Mouse (Mus musculus) layer of hippocampus, adult 2 months (tissue): ENCODE results near the gene Stk10. TPM values are rescaled to one million over a fixed set of nuclear protein-coding genes. Genes with fewer than 3 reads are reported as not detected.
"Not testable (repeated sequence)": the region's sequence is repeated elsewhere in the genome, so short reads cannot be mapped to it uniquely, and the experiment has no call there.

Source experiments
- DNase-seq, 2 experiments: peaks; one replicate each; pipeline ENCODE4 v3.0.0; 2022; ENCODE audit warnings: low spot score in 2 of 2
- H3K27ac ChIP-seq: fragments of 200-600 bp; 2 replicates; pipeline ENCODE4 v1.8.1; 2022
- H3K4me3 ChIP-seq: fragments of 200-600 bp; 2 replicates; pipeline ENCODE4 v1.8.1; 2022; ENCODE audit warnings: mild to moderate bottlenecking
- CTCF ChIP-seq: fragments of 200-600 bp; conservative IDR thresholded peaks from 2 replicates; pipeline ENCODE4 v1.8.1; 2022; ENCODE audit warnings: antibody characterized with exemption, mild to moderate bottlenecking, moderate library complexity
- total RNA-seq, 2 experiments: library from RNA; stranded (reverse); gene quantifications; 2 replicates each; pipeline ENCODE4 v1.2.3; 2021

Stk10 gene
- total RNA-seq, 2 experiments from 2014 or later, result 7.3 to 9.0 TPM

GRCm38 (mm10) chr11:32505091-32505739, 27.9 kb upstream of the Stk10 start:
- Histone ChIP-seq H3K27ac (no peak overlapping the region), H3K4me3 (no peak overlapping the region)
- no peak for TF ChIP-seq CTCF
- DNase-seq, result no peak

DNA sequence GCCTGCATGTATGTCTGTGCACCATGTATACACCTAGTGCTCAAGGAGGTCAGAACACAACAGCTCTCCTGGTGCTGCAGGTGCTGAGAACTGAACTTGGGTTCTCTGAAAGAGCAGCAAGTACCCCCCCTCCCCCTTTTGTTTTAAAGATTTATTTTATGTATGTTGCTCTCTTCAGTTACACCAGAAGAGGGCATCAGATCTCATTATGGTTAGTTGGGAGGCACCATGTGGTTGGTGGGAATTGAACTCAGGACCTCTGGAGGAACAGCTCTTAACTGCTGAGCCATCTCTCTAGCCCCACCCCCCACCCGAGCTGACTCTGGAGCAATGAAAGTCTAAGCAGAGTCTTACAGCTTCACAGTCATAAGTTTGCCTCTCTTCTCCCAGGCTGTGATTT, 22.2 kb upstream of the Stk10 start:
- Histone ChIP-seq H3K4me3 (no peak overlapping the region), H3K27ac (no peak overlapping the region)
- no peak for DNase-seq
- TF ChIP-seq CTCF, result peak; percentile 44

- peak; percentile 31; the same call in 1 of the 2 replicates for TF ChIP-seq CTCF
- H3K4me3 ChIP-seq, DNase-seq, H3K27ac ChIP-seq: not testable (repeated sequence)
Observed at GRCm38 (mm10) chr11:32514853-32515252, 18.3 kb upstream of the Stk10 start.

DNA sequence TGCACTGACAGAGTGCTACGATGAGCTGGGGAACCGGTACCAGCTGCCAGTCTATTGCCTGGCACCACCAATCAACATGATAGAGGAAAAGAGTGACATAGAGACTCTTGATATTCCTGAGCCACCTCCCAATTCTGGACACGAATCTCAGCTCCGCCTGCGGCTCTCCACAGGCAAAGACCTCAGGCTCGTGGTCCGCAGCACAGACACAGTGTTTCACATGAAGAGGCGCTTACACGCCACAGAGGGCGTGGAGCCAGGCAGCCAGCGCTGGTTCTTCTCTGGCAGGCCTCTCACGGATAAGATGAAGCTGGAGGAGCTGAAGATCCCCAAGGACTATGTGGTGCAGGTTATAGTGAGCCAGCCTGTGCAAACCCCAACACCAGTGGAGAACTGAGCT, 17.0 kb upstream of the Stk10 start:
- Histone ChIP-seq H3K27ac (peak overlapping the region; percentile 82), H3K4me3 (no peak overlapping the region)
- no peak for DNase-seq
- TF ChIP-seq CTCF, result no peak

DNA sequence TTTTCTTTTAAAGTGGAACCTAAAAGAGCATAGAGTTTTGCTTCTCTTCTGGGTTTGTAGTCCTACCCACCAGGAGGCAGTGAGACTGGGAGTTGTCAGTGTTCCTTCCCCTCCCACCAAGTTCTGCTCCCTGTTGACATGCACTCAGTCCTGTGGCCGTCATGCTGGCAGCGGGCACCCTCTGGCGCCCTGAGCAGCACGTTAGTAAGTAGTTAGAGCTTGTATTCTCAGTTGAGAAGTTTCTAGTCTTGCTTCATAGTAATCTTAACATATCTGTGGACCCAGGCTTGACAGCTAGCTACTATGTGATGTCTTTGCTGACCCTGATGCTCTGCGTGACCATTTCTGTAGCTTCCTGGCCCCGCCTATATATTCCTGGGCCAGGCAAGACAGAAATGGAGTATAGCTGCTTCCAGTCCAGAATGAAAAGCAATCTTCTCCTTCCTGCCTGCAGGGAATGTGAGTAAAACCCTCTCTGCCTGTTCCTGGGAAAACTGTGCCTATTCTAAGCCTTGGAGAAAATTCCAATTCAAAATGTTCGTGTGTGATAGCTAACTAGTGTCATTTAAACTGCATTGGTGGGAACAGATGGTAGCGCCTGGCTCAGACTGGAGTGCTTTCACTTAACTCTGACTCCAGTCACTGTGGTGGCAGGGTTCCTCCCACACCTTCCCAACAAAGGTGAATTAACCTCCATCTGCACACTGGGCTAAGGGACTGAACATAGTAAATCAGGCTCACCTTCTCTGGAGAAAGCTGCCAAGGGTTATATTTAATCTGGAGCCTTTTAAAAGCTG, 16.0 kb upstream of the Stk10 start:
- peak; percentile 39 to 67 for DNase-seq
- H3K4me3 ChIP-seq, result no peak overlapping the region
- peak; percentile 29; the same call in 1 of the 2 replicates for TF ChIP-seq CTCF
- H3K27ac ChIP-seq, result peak overlapping the region; percentile 82

DNA sequence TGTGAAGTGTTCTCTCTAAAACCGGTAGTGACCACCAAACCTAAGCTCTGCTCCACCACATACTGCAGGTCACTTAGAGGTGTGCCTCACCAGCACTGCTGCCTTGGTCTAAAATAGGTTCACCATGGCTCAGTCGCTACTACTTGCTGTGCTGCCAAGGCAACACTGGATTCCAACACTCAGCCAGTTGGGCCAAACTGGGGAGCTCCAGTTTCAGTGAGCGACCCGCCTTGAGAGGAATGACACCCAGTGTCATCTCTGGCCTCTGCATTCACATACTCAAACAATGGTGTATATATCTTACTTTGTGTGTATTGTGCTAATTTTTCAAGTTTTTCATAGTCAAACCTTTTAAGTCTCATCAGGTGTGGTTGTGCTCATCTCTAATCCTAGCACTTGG, 14.3 kb upstream of the Stk10 start:
- TF ChIP-seq CTCF, result no peak
- Histone ChIP-seq H3K4me3 (no peak overlapping the region), H3K27ac (no peak overlapping the region)
- no peak for DNase-seq

DNA sequence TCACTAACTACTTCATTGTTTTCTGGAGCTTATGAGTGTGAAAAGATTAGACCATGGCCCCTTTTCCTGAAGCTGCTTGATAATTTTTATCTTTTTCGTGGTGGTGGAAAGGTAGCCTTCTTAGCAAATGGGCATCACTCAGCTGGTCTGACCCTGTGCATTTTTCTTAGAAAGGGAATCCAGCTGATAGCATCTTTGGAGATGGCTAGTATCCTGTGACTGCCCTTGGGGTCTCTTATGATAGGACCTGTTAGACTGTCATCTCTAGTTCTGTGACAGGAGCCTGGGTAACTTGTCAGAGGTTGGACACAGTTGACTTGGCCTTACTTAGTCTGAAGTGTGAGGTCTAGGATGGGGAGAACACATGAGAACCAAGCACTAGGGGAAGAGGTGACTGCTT, 13.8 kb upstream of the Stk10 start:
- no peak overlapping the region for H3K4me3 ChIP-seq
- no peak for DNase-seq
- no peak overlapping the region for H3K27ac ChIP-seq
- no peak for TF ChIP-seq CTCF

DNA sequence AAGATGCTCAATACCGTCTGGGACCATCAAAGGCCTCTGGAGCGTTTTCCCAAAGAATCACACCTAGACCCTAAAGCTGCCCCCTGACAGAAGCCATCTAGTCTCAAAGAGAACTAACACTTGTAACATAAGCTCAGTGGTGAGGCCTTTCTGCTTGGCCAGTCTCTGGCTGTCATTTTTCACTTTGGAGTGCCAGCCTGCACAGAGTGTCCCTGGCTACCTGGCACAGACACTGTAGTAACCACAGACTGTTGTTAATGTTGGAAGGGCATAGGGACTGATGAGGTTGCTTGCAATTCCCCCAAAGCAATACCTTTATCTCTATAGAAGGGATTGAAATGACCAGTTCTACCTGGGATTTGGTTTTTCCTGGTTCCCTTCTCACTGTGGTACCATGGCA, 11.9 kb upstream of the Stk10 start:
- no peak overlapping the region for H3K27ac ChIP-seq
- DNase-seq, result no peak
- no peak overlapping the region for H3K4me3 ChIP-seq
- TF ChIP-seq CTCF, result no peak

DNA sequence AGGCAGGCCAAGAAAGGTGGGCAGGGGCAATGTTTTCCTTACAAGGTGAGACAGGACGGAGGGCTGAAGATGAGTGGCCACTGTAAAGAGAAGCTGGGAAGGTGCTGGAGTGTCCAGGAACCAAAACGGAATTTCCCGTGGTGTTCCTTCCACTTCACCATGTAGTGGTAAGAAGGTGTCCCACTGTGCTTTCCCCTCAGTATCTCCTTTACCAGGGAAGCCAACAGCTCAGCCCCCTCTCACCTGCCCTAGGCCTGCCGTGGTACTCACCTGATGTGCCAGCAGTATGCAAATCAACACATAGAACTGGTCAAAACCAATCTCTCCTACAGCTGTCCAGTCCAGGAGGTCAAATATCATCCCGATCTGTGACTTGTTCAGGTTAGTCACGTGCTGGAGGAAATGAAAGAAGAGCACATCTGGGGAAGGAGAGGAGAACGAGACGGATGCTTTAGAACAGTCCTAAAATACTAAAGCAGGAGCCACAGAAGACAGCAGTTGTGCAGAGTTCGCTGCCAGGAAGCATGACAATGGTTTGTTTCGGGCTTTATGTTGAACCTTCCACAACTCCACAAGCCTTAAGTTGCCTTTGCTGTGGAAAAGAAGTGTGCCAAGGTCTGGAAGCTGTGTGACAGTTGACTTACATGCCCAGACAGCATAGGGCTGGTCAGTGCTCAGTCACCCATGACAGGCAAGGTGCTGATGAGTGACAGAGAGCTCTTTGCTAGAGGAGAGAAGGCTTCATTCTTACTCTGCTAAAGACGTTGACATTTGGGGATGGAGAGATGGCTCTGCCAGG, 8.8 kb upstream of the Stk10 start:
- no peak overlapping the region for H3K27ac ChIP-seq
- H3K4me3 ChIP-seq, result no peak overlapping the region
- DNase-seq, result no peak
- no peak for TF ChIP-seq CTCF

DNA sequence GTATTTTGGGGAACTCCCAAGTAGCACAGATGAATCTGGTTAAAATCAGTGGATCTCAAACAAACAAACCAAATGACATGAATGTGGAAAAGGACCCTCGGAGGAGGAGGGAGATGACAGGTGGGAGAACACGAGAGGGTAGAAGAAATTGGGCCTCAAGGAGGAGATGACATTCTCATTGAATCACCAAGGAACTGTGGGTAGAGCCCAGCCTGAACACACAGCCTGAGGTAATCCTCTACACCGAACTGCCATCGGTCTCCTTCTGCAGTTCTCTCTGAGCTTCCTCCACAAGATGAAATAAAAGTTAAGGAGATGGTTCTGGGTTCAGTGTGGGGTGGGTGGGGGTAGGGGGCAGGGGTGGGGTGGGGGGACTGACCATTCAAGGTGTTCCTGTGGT, 6.1 kb upstream of the Stk10 start:
- H3K27ac ChIP-seq, result no peak overlapping the region
- TF ChIP-seq CTCF, result no peak
- DNase-seq, result no peak
- H3K4me3 ChIP-seq, result no peak overlapping the region

GRCm38 (mm10) chr11:32530151-32530550, 3.0 kb upstream of the Stk10 start:
- no peak for DNase-seq
- no peak overlapping the region for H3K4me3 ChIP-seq

GRCm38 (mm10) chr11:32531871-32532764, 987 bp upstream of the Stk10 start, which contains the start of gene Efcab9:
TSS of gene Efcab9 (minus strand) at chr11:32532081.
- H3K4me3 ChIP-seq, result peak within 1 kb of the TSS; percentile 92
- peak within 1 kb of the TSS; percentile 76 for H3K27ac ChIP-seq
- DNase-seq, result no peak
- TF ChIP-seq CTCF, result no peak

More at GRCm38 (mm10) chr11:32530151-32530550, 3.0 kb upstream of the Stk10 start:
- no peak overlapping the region for H3K27ac ChIP-seq
- peak; percentile 55 for TF ChIP-seq CTCF
